Mouse (Mus musculus) kidney, embryonic 14.5 days (tissue): ENCODE results near the gene Nos1ap. TPM values are rescaled to one million over a fixed set of nuclear protein-coding genes. Genes with fewer than 3 reads are reported as not detected.

Source experiments
- ATAC-seq: fragments of 200-750 bp; cut with Nextera tagmentation; 2 replicates; pipeline ENCODE4 v1.8.0; 2017; ENCODE audit warnings: moderate number of reproducible peaks, mild to moderate bottlenecking, moderate TSS enrichment, moderate library complexity; ENCODE audit not compliant: low FRiP score, low TSS enrichment
- H3K27ac ChIP-seq: fragments of 300-500 bp; sonication (generic); 2 replicates; pipeline ENCODE4 v1.5.1; 2014; ENCODE audit warnings: low read depth, mild to moderate bottlenecking, low read length, moderate library complexity, mixed read lengths
- H3K27me3 ChIP-seq: fragments of 300-500 bp; sonication (generic); 2 replicates; pipeline ENCODE4 v1.6.1; 2014; ENCODE audit warnings: mild to moderate bottlenecking, low read length; ENCODE audit not compliant: control insufficient read depth, insufficient read depth
- H3K36me3 ChIP-seq: fragments of 300-500 bp; sonication (generic); 2 replicates; pipeline ENCODE4 v1.6.1; 2014; ENCODE audit warnings: low read length, mixed read lengths; ENCODE audit not compliant: control insufficient read depth, insufficient read depth
- H3K4me1 ChIP-seq: fragments of 300-500 bp; sonication (generic); 2 replicates; pipeline ENCODE4 v1.6.1; 2014; ENCODE audit warnings: low read length, mixed read lengths; ENCODE audit not compliant: control insufficient read depth, insufficient read depth
- H3K4me2 ChIP-seq: fragments of 300-500 bp; sonication (generic); replicated peaks from 2 replicates; pipeline ENCODE4 v1.6.1; 2014; ENCODE audit warnings: low read depth, mild to moderate bottlenecking, low read length
- H3K4me3 ChIP-seq: fragments of 300-500 bp; sonication (generic); 2 replicates; pipeline ENCODE4 v1.5.1; 2014; ENCODE audit warnings: mild to moderate bottlenecking, low read length
- H3K9ac ChIP-seq: fragments of 300-500 bp; sonication (generic); 2 replicates; pipeline ENCODE4 v1.6.1; 2014; ENCODE audit warnings: low read depth, mild to moderate bottlenecking, low read length, moderate library complexity
- H3K9me3 ChIP-seq: fragments of 300-500 bp; sonication (generic); 2 replicates; pipeline ENCODE4 v1.6.1; 2016; ENCODE audit warnings: low read length; ENCODE audit not compliant: control insufficient read depth
- WGBS: fragments of 180-500 bp; shearing (Covaris S2); extraction: QIAGEN DNeasy Blood & Tissue Kit; methylation state at CpG from one replicate; pipeline ENCODE4 v1.1.7; 2014; 5-methylcytosine and 5-hydroxymethylcytosine counted together
- polyA plus RNA-seq: library from polyadenylated mRNA; unstranded; fragments of >200 nt; fragmentation: Nextera tagmentation; extraction: Ambion mirVana; gene quantifications from 2 replicates; pipeline ENCODE4 v1.2.1, GENCODE M21; 2014

Nos1ap gene
- polyA plus RNA-seq, 1 experiment from 2014 or later: 16.6 TPM

DNA sequence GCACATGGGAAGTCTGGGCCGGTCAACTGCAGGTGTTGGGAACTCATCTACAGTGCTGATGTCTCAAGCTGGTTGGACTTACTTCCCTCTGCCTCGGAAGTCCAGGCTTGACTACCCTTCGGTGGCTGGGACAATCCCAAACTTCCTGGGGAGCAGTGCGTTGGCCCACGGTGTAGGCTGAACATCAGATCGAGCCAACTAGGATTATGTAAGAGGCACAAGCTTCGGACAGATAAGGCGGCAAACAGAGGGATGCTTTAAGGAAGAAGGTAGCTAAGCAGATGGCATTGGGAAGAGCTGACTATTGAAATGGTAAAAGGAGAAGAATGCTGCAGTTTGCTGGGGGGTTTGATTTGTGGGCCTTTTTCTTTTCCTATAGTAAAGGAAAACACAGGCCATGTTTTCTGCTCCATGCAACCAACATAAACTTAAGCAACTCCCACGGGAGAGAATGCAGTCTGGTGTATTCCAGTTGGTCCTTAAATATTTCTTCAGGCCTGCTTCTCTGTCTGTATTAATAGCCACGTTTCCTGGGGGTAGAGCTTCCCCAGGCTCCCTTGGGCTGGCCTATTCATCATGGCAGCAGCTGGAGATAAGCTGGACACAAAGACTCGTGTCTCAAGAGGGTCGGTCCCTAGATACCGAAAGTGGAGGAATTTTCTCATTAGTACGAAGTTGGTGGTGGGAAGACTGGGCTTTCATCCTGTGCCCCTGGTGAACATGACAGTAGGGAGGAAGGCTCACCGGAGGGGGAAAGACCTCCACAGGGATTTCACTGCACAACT is 294.7 kb downstream of the Nos1ap start:
- no peak overlapping the region for H3K4me3 ChIP-seq
- ATAC-seq: no peak

GRCm38 (mm10) chr1:170293257-170293656 is 296.4 kb downstream of the Nos1ap start:
- Histone ChIP-seq H3K27me3 (no peaks in the 10 kb centered on the region), H3K36me3 (no peaks in the 10 kb centered on the region), H3K9ac (no peak overlapping the region), H3K4me2 (no peak overlapping the region), H3K9me3 (peaks cover 3% of the 10 kb centered on the region; the same call in 1 of the 2 replicates), H3K4me3 (no peak overlapping the region), H3K27ac (no peak overlapping the region), H3K4me1 (no peaks in the 10 kb centered on the region)
- ATAC-seq: no peak
- WGBS: 78% methylated on average over 5 of the region's 5 CpGs

More for the DNA sequence above, 294.7 kb downstream of the Nos1ap start:
- WGBS: 86% methylated on average over 15 of the region's 15 CpGs
- Histone ChIP-seq H3K9me3 (peaks cover under 1% of the 10 kb centered on the region; the same call in 1 of the 2 replicates), H3K27me3 (no peaks in the 10 kb centered on the region), H3K36me3 (no peaks in the 10 kb centered on the region), H3K4me2 (no peak overlapping the region), H3K27ac (no peak overlapping the region), H3K9ac (no peak overlapping the region), H3K4me1 (no peaks in the 10 kb centered on the region)

DNA sequence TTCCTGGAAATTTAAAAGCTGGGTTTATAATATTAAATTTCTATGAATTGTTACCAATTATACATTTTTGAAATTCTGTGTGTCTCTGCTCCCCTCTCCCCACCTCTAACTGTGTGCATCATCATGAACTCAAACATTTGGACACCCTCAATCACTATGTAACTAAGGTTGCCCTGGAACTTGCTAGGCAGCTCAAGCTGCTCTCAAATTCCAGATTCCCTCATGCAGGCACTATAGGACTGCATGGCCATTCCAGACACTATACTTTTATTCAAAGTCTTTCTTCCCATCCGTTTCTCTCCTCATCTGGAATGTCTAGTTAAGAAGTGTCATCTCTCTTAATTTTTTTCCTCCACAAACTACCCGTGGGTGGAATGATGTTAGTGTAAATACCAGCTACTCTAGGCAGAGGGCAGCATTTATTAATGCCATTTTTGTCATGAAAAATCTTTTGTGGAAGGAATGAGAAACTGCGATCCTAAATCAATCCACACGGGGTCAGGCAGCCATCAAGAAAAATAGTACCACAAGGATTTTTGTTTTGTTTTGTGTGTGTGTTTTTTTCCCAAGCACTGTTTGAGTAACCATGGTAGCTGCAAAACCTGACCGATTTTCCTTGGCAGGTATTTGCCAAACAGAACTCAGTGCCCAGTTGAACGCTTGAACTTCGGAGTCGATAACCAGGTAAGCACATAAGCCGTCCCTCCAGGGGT is 297.3 kb downstream of the Nos1ap start:
- H3K9ac ChIP-seq: no peak overlapping the region
- peaks cover 3% of the 10 kb centered on the region; the same call in 1 of the 2 replicates for H3K9me3 ChIP-seq

GRCm38 (mm10) chr1:170282415-170283129 is 307.1 kb downstream of the Nos1ap start:
- no peak overlapping the region for H3K4me2 ChIP-seq
- no peaks in the 10 kb centered on the region for H3K4me1 ChIP-seq
- H3K9me3 ChIP-seq: no peaks in the 10 kb centered on the region
- no peak overlapping the region for H3K4me3 ChIP-seq
- 77% methylated on average over 4 of the region's 4 CpGs for WGBS
- no peak for ATAC-seq
- no peak overlapping the region for H3K27ac ChIP-seq
- H3K9ac ChIP-seq: no peak overlapping the region
- no peaks in the 10 kb centered on the region for H3K36me3 ChIP-seq
- no peaks in the 10 kb centered on the region for H3K27me3 ChIP-seq

More for the DNA sequence above, 297.3 kb downstream of the Nos1ap start:
- Histone ChIP-seq H3K4me1 (no peaks in the 10 kb centered on the region), H3K27ac (no peak overlapping the region), H3K4me2 (no peak overlapping the region), H3K36me3 (no peaks in the 10 kb centered on the region), H3K27me3 (no peaks in the 10 kb centered on the region), H3K4me3 (no peak overlapping the region)
- no peak for ATAC-seq
- 45% methylated on average over 9 of the region's 9 CpGs for WGBS

DNA sequence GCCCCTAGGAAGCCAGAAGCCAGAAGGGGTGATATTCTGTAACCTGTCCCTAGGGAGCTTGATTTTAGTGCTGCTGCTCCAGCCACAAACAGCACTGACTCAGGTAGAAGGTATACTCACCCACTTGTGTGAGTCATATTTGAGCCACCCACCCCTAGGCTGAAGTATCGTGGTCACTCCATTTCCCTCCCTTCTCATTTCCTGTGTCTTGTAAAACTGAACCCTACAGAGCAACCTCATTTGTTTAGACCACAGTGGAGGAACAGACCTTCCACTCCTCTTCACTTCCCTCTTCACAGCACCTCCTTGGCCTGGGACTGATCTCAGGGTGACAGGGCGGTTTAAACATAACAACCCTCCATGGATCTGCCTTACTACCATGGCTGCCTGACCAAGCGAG is 312.6 kb downstream of the Nos1ap start, which contains the start of gene Sh2d1b1:
Gene Sh2d1b1 (plus strand): TSS at position 305 of the 400 bp plus-strand sequence.
- H3K9ac ChIP-seq: no peak within 1 kb of the TSS
- no peak within 1 kb of the TSS for H3K4me3 ChIP-seq
- H3K36me3 ChIP-seq: no peaks in the 10 kb centered on the region
- H3K9me3 ChIP-seq: peaks cover 2% of the 10 kb centered on the region; the same call in 1 of the 2 replicates
- H3K27ac ChIP-seq: no peak within 1 kb of the TSS
- 80% methylated on average over 2 of the region's 3 CpGs for WGBS
- ATAC-seq: no peak
- no peaks in the 10 kb centered on the region for H3K4me1 ChIP-seq
- H3K4me2 ChIP-seq: no peak within 1 kb of the TSS
- H3K27me3 ChIP-seq: no peaks in the 10 kb centered on the region

GRCm38 (mm10) chr1:170273252-170273651 is 316.4 kb downstream of the Nos1ap start:
- Histone ChIP-seq H3K27ac (no peak overlapping the region), H3K9me3 (peaks cover 2% of the 10 kb centered on the region; the same call in 1 of the 2 replicates), H3K4me1 (no peaks in the 10 kb centered on the region), H3K4me3 (no peak overlapping the region), H3K4me2 (no peak overlapping the region), H3K27me3 (no peaks in the 10 kb centered on the region), H3K9ac (no peak overlapping the region), H3K36me3 (no peaks in the 10 kb centered on the region)
- no peak for ATAC-seq

- H3K36me3 ChIP-seq: no peaks in the 10 kb centered on the region
- no peak overlapping the region for H3K4me2 ChIP-seq
- H3K4me1 ChIP-seq: no peaks in the 10 kb centered on the region
- H3K4me3 ChIP-seq: no peak overlapping the region
- H3K27ac ChIP-seq: no peak overlapping the region
- 75% methylated on average over 4 of the region's 4 CpGs for WGBS
- ATAC-seq: no peak
- H3K27me3 ChIP-seq: no peaks in the 10 kb centered on the region
- no peak overlapping the region for H3K9ac ChIP-seq
- peaks cover 12% of the 10 kb centered on the region; the same call in 1 of the 2 replicates for H3K9me3 ChIP-seq
Measured at GRCm38 (mm10) chr1:170270696-170271095, 319.0 kb downstream of the Nos1ap start.

- Histone ChIP-seq H3K36me3 (no peaks in the 10 kb centered on the region), H3K4me3 (no peak overlapping the region), H3K4me1 (no peaks in the 10 kb centered on the region), H3K27me3 (no peaks in the 10 kb centered on the region), H3K27ac (no peak overlapping the region), H3K9ac (no peak overlapping the region), H3K4me2 (no peak overlapping the region), H3K9me3 (0 out of 2 replicates have a peak, but pooled peaks cover 10% of the 10 kb centered on the region)
- 82% methylated on average over 6 of the region's 6 CpGs for WGBS
- ATAC-seq: no peak
Measured at GRCm38 (mm10) chr1:170270281-170270680, 319.4 kb downstream of the Nos1ap start.
